Mouse (Mus musculus): ENCODE results near the gene Ugp2. TPM values are rescaled to one million over a fixed set of nuclear protein-coding genes. Genes with fewer than 3 reads are reported as not detected.

The Ugp2 gene
- polyA plus RNA-seq (2014; fragmentation: Illumina TruSeq; extraction: RNeasy Lipid Tissue Mini Kit (QIAGEN cat#74804); ENCODE audit: low read depth, low replicate concordance) = 308 TPM

GRCm38 (mm10) chr11:21371122-21371806 is at the start of gene Ugp2:
TSS of gene Ugp2 (minus strand) at chr11:21371201.

Other genes with a start within 250 kb of the Ugp2 start
- gene Vps54, start 131.9 kb downstream of the Ugp2 start, polyA plus RNA-seq (2014; fragmentation: Illumina TruSeq; extraction: RNeasy Lipid Tissue Mini Kit (QIAGEN cat#74804); ENCODE audit: low read depth, low replicate concordance) = 108 TPM
- gene Wdpcp, start 201.0 kb upstream of the Ugp2 start, polyA plus RNA-seq (2014; fragmentation: Illumina TruSeq; extraction: RNeasy Lipid Tissue Mini Kit (QIAGEN cat#74804); ENCODE audit: low read depth, low replicate concordance) = 24.0 TPM
- 317 TPM for gene Mdh1, start 201.2 kb upstream of the Ugp2 start, polyA plus RNA-seq (2014; fragmentation: Illumina TruSeq; extraction: RNeasy Lipid Tissue Mini Kit (QIAGEN cat#74804); ENCODE audit: low read depth, low replicate concordance)

All from adrenal gland, adult 10 weeks (tissue).